Mouse (Mus musculus) lung, postnatal 0 days (tissue): ENCODE data around the gene Pin1rt1.

Experiments used
- CTCF ChIP-seq: IDR thresholded peaks from 2 replicates; pipeline ENCODE4 v1.5.1; 2016; ENCODE audit warnings: antibody characterized with exemption, mild to moderate bottlenecking
- EP300 ChIP-seq: IDR thresholded peaks from 2 replicates; pipeline ENCODE4 v1.6.1; 2016; ENCODE audit warnings: antibody characterized with exemption, mild to moderate bottlenecking, control low read depth

- no peak for TF ChIP-seq CTCF
- no peak for TF ChIP-seq EP300
These were observed 25.0 kb upstream of the Pin1rt1 start for GRCm38 (mm10) chr2:104741015-104741758.
